Mouse (Mus musculus) cerebellum, adult 11 months (tissue): ENCODE measurements around the gene Rasd2.

Source experiments
- DNase-seq: peaks from one replicate; pipeline ENCODE4 v3.0.0; 2022

Rasd2 gene

DNA sequence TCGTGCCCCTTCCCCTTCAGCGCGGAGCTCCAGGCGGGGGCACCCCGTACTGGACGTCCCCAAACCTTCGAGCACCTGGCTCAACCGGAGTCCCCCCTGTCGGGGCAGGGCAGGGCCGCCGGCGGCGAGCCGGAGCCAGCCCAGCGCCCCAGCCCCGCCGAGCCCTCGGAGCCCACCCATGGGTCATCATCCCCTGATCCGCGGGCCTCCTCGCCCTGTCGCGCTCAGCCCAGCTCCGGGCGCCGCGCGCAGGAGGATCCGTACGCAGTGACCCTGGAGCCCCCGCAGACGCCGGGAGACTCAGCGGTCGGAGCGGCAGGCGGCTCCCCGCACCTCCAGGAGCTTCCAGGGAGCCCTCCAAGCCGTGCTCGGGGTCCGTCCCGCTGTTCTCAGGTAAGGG, at the start of gene Rasd2:
Gene Rasd2 (plus strand): TSS at position 259 of the 400 bp plus-strand sequence.
- DNase-seq, result peak; percentile 39

DNA sequence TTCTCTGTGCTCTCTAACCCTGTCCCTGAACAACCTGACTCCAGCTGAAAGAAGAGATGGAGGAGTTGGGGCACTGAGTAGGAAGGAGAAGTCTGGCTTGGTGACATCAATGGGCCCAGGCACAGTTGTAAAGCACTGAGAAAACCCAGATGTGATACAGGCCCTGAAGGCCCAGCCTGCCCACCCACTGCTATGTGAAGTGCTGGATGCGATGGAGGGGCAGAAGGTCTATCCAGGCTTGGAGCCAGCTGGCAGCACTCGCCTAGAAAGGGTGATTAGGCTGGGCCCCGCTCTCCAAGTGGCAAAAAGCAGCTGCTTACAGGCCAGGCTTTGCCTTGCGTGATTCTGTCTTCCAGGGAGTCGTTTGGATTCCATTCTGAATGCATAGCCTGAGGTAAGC, 44.4 kb upstream of the Rasd2 start:
- no peak for DNase-seq

DNA sequence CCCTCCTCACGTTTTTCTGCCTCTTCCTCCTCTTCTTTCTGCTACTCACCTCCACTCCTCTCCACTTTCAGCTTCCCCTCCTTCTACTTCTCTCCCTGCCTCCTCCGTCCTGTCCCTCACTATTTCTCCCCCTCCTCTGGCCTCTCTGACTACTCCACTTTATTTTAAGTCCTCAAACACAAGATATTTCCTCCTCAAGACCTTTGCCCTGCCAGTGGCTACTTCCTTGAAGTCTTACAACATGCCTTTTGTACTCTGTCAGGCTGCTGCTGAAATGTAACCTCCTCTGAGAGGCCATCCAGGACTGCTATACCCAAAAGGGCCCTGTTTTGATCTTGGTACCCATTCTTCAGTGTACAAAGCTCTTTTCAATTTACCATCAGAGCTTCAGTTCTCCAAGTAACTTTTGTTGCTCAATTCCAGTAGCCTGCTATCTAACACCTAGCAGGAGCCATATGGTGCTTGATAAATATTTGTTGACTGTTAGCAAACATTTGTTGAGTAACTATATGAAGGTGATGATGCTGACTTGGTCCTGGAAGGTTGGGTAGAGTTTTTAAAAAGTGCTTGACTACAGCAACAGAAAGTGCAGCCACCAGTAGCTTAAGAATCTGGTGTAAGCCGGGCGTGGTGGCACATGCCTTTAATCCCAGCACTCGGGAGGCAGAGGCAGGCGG, 41.6 kb upstream of the Rasd2 start:
- DNase-seq, result no peak

DNA sequence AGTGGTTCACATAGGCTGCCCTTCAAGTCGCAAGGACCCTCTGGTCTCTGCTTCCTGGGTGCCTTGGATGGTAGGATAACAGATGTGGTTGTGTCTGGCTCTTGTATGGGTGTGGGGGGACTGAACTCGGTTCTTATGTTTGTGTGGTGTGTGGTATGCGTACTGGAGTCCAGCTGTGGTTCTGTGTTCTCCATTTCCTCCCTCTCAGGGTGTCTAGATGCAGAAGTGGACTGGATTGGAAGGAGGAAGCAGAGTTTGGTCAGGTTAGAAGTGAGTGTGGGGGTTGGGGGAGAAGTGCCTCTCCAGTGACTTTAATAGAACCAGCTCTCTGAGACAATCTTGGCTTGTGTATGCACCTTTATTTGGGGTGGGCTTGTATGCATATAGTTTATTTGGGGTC, 20.7 kb upstream of the Rasd2 start:
- no peak for DNase-seq

DNA sequence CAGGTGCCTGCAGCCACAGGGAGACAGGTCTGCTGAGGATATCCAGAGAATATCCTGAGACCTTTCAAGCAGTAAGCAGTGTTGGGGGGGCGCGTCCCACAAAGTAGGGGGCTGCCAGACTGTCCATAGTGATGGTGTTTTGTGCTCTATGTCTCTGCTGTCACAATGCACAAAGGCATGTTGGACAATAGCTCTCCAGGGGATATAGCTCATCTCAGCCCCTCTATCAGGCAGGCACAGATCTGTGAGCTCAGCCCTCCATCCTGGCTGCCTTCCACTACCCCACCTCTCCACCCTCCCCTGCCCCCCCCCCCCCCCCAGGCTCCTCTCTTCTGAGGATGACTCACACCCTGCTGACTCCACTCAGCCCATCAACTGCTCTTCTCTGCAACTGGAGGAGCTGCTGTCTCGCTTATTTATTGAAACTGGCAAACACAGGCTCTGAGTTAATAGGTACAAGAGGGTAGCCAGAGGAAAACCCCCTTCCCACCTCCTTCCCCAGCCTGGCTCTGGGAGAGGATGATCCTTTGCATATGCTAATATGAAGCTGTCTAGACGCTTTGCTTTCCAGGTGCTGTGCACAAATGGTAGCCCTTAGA, 19.2 kb upstream of the Rasd2 start:
- DNase-seq, result no peak

DNA sequence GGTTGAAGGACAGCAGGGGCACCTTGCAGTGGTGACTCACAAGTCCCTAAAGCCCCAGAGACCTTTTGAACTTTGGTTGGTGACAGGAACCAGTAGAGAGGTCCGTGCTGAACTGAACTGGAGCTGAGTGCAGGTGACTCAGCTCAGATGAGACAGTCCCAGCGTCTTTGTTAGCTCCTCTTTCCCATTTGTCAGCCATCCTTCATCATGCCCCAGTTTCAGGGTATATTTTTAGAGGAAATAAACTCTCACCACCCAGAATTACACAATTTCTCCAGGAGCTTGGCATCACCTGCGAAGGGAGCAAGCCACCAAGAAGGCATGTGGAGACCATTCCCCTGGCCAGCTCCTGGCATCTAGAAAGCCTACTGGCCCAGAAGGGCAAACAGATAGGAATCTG, 16.6 kb upstream of the Rasd2 start:
- DNase-seq, result no peak

DNA sequence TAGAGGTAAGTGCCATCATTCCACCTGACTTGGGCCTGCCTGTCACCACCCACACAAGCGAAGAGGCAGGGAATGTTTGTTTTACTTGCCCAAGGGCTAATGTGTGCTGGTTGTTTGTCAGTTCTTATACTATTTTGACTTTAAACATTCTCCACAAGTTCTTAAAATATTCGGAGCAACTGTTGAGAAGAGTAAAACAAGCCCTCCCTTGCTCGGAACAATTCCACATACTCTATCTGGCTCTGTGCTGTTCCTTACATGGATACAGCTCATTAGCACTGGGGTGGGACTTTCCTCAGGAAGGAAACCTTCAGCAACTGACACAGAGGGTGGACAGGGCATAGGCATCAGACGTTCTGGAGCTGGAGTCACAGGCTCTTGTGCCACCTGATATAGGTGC, 15.9 kb upstream of the Rasd2 start:
- no peak for DNase-seq

DNA sequence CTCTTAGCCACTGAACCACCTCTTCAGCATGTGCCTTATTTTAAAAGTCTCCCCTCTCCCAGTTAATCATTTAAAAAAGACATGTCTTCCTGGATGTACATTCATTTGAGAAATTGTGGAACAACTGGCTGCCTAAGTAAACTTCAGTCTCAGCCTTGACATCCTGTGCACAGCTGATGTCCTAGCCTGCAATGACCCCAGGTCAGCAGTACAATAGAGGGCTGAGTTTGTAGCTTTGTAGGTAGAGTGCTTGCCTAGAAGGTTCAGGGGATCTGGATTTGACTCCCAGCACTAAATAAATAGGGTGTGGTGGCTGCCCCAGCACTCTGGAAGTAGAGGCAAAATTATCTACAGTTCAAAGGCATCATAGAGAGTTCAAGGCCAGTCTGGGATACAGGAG, 15.4 kb upstream of the Rasd2 start:
- DNase-seq, result no peak

DNA sequence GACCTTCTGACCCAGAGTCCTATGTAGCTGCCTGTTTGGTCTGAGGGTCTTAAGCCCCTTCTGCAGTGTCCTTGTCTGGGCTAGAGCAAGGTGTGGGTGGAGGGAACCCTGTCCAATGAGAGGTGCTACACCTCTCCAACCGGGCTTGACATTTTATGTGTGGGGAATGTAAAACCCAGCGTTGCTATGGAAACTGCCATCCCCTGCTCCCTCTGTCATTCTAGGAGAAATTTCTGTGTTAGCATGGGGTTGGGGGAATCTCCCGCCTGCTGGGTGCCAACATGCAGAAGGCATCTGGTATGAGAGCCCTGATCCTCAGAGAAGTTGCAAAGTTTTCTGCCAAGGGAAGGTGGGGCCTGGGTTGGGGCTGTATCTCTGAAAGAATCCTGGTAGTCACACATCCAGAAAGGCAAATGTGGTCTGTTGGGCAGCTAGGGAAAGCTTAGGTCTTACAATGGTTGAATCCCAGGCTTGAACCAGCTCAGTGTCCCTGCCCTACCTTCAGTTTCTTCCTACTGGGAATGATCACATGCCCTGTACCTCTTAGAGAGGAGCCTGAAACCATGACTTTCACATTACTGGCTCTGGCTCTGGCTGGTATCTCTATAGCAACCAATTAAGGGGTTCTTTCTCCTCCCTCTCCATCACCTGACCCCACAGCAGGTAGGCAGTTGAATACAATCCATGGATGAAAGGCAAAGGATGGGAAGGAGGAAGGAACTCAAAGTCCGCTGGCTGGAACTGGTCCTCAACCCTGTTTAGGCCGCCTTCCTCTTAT, 14.6 kb upstream of the Rasd2 start:
- no peak for DNase-seq

DNA sequence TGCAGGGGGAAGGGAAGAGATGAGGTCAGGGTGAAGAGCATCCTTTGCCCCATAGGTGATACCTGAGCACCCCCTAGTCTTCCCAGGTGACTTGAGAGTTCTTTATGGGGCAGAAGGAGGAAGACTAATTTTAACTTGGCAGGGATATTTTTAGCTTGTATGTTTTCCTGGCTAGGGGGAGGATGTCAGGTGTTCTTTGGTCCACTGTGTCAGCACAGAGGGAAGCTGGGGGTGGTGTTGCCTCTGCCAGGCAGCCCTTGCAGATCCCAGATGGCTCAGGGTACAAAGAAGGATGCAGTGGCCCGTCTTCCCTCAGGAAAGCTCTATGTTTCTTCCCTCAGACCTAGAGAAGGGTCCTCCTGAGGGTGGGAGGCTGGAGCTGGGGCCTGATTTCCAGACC, 13.8 kb upstream of the Rasd2 start:
- DNase-seq, result no peak

DNA sequence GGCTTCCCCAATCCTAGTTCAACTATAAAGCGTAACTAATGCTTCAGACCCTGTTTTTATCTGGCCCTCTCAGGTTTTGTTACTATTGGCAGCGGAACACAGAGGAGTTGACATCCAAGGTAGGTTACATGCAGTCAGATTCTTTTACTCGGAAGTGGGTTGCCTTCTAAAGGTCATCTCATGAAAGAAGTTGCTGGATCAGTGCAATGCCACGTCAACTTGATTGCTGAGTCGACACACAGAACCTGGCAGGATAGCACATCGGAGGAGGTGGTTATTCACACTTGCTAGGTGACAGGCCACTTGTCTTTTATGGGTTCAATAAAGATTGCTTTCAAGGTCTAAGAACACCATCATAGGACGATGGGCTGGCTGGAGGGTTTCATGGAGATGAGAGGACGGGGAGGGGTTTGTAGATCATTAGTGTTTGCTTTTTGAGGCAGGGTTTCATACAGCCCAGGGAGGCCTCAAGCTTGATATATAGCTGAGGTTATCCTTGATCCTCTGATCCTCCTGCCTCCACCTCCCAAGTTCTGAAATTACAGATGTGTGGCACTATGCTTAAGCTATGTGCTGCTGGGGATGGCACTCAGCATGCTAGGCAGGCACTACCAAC, 11.6 kb upstream of the Rasd2 start:
- DNase-seq, result no peak

DNA sequence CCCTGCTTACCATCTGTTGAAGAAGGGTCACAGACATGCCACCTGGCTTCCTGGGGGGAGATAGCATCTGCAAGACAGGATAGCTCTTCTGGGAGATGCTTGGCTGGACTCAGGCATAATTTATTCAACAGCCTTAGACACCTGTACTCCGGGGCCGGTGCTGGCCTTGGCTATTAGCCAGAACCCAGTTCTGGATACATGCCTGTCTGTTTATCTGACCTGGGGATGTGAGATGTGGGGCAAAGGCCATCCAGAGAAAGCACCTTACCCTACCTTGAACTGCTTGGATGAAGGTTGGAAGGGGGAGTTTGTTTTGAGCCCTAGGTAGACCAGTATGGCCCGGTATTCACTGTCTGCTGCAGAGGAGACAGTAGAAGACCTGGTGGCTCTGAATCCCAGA, 10.8 kb upstream of the Rasd2 start:
- DNase-seq, result no peak

DNA sequence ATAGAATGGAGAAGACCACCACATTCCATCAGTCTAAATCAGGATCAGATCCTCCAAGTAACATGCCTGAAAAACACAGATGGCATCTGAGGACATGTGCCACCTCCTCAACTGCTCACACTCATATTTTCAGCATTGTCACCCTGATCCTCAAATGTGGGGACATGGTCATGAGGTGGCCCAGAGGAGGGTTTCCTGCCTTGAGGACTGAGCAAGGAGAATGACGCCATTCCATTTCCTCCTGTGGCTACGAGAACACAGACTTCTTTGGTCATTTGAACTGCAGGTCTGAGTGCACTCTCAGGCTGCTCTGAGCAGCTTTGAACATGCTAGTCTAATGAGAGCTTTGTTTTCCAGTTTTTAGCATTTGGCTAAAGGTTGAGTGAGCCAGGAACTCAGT, 10.3 kb upstream of the Rasd2 start:
- DNase-seq, result no peak

DNA sequence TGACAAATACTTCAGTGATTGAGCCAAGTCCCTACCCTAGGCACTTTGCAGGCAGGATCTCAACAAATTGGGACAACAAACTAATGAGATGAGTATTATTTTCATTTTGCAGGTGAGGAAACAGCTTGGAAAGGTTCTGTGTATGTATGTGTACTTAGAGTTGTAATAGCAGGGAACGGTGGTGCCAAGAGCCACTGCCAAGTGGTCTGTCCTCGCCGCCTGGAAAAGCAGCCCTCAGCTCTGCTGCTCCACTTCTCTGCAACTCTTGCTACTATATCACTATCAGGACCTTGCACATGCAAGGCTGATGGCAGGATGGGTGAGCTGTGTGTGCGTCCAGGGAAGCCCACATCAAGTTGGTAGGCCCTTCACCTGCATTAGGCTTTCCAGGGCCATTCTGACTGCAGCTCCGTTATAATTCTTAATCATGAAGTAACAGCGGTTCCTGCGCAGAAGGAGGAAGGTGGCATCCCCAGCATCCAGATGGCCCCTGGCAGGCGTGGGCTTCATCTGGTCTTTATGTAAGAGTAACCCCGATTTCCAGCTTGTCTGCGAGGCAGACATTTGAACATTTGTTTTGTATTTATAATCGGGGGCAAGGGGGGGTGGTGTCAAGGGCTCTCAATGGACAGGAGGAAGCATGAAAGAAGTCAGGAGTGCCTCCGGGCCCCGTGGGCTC, 9.4 kb upstream of the Rasd2 start:
- no peak for DNase-seq

DNA sequence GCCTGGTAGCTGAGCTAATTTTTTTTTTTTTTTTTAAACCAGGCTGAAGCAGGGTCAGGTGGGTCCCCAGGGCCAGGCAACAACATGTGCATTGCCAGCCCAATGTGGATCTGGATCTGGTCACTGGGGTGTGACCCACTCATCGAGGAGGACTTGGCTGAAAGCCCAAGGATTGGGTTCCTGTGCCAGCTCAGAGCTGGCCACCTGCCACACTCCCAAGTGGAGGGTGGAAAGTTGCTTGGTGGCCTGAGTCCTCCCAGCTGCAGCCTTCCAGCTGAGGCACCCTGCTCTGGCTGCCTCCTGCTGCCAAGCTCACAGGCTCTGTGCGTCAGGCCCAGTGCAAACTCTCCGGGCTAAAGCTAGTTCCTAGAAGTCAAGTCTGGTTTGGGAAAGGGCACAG, 2.3 kb upstream of the Rasd2 start:
- peak; percentile 39 for DNase-seq

DNA sequence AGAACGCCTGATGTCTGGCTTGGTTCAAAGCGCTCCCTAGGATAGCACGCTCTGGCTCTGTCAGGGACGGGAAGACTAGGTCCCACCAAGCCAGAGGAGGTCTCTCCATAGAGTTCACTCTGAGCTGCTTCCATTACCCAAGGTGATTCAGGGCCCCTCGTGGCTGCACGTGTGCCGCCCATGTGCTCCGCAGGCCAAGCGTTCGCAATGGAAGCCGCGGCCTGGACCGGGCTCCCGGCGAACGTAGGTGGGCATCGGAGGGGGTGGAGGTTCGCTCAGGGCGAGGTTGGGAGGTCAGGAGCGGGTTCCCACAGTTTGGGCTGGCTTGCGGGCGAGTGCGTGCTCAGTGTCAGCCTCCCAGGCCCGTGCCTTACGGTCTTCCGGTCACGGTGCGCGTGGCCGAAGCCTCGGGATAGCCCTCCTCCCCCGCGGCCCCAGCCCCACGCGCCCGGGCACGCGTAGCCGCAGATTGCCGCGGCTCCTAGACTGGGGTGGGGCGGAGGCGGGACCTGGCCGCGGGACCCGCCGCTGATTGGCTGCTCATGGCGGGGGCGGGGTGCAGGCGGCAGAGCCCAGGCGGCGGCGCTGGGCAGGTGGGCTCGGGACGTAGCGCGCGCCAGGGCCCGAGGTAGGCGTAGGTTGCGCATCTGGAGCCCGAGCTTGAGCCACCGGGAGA, 975 bp upstream of the Rasd2 start:
- DNase-seq, result peak; percentile 90

DNA sequence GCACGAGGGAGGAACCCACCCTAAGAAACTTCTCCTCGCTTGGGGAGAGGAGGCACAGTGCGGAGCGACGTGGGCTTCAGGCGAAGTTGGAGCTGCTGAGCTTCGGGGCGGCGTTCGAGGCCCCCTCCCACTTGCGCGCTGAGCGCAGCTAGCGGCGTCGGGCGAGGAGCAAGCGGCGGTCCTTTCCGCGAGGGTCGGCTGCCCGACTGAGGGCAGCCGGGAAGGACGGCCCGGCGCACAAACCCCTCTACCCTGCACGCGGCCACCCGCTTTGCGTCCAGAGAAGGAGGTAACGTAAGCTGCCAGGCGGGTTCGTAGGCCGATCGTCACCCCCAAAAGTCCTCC, 465 bp upstream of the Rasd2 start:
- no peak for DNase-seq

DNA sequence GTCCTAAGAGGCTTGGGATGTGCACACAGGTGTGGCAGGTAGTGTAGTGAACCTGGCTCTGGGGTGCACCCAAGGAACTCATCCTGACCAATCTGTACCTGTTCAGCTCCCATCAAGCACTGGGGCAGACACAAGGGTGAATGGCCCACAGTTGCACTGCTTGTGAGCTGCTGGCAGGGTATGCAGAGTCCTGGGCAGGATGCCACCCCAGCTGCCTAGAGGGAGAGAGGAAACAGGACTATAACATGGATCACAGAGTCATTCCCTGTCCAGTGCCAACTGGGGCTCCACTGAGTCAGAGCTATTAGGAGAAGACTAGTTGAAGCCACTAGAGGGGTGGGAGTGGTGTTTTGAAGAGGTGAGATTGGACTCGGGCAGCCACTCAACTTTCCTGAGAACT, 1.3 kb downstream of the Rasd2 start:
- peak; percentile 51 for DNase-seq

DNA sequence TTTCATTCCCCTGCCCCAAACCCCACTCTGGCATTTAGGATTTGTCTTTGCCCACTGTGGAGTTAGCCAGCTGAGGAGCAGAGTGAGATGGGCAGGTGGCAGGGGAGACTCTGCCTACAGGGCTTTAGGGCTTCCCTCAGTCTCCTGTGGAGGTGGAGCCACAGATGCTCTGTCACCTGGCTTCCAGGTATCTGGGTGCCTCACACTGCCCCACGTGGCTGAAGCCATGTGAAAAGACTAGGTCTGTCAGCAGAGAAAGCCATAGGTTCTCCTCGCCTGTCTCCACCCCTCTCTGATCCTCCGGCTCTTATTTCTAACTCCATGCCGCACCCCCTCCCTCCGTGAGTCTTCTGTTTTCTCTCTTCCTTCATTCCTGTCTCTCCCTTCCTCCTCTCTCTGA, 2.2 kb downstream of the Rasd2 start:
- DNase-seq, result peak; percentile 26

DNA sequence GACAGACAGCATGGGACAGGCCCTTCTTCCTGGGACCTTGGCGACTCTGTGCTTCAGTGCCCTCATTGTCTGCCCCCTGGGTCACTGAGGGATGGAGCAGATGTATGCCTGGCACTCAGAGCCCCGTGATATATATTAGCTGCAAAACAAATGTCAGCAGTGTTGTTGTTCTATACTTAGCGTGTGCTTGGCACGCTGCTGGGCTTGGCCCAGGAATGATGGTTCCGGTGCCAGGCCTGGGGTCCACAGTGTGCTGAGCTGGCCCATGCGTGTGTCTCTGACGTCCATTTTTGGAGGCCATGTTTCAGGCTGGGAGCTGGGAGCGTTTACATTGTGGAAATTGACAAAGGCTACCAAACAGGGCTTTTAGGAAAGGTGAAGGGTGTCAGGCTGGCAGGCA, 3.1 kb downstream of the Rasd2 start:
- DNase-seq, result peak; percentile 31

DNA sequence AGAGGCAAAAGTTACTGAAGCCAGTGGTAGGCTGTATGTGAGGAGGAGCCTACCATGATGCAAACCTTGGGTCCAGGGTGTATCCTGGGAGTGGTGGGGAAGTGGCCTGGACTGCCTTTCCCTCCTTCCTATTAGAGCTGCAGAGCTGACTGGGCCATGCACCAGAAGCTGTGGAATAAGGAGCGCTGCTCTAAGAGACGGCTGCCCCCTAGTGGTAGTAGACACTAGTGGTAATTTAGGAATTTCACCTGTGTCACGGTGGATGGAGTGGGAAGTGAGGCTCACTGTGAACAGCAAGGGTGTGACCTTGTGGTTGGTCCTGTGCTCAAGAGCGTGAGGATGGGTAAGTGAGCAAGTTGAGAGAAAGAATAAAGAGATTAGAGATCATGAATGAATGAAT, 4.2 kb downstream of the Rasd2 start:
- DNase-seq, result peak; percentile 71

DNA sequence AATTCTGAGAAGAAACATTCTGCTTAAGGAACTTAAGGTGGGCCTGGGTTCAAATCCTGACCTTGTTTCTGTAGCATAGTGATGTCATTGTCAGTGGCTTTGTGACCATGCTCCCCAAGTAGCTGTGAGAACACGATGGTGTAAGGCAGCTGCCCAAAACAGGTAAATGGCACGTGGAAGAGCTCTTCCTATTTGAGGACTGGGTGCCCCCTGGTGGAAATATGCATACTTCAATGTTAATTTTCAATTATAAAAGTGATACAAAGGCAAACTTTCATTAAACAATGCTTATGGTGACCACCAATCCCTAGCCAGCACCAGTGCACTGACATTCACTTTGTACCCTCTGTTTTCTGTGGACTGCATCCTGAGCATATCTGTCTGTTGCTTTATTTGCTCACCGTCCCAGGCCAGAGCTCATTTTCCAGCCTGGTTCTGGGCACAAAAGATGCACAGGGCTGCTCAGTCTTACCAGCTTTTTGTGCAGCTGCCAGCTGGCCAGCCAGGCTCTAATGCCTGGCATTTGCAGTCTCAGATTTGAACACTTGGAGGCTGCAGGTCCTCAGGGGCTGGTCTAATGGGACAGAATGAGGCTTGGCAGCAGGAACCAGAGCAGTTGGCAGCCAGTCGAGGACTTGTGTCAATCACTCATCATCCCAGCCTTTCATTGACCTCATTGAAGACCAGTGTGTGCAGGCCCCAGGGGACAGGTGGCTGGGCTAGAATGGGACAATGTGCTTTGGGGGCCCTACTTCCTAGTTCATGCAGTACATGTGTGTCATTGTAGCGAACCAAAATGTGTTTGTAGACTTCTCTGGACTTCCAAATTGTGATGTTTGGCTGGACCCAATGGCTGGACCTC, 6.4 kb downstream of the Rasd2 start:
- peak; percentile 34 for DNase-seq
